Mouse (Mus musculus): ENCODE data around the gene Trmu.
A peak's percentile ranks its signal among the peaks of the same experiment; 100 is the strongest.
"Not testable (repeated sequence)": the region's sequence is repeated elsewhere in the genome, so short reads cannot be mapped to it uniquely, and the experiment has no call there.

Trmu gene

DNA sequence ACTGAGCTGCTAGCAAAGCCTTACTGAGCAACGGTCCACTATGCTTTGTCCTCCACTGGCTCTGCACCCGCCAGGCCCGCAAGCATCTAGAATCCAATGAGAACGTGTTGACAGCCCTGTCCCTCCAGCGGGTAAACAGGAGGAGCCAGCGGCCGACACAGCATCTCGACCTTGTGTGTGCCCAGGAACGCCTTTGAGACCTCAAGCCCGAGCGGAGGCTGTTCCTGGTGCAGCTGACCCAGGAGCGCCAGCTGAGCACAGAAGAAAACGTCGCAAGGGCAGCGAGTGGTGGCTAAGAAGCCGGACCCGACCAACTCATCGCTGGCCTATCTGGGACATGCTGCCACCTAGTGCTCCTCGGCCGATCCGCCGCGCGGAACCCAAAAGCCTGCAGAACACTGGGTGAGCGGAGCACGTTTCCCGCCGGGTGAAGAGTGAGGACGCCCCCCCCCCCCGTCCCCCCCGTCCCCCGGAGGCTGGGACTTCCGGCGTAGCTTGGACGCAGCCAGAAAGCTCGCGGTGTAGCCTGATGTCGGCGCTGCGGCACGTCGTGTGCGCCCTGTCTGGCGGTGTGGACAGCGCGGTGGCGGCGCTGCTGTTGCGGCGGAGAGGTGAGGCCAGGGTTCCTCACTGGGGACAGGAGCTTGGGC lies at the start of gene Trmu:
Trmu (plus strand) TSS at position 465 of the 650 bp plus-strand sequence.
- DNase-seq (ENCODE audit: low read depth, low spot score) = peak; percentile 94

DNA sequence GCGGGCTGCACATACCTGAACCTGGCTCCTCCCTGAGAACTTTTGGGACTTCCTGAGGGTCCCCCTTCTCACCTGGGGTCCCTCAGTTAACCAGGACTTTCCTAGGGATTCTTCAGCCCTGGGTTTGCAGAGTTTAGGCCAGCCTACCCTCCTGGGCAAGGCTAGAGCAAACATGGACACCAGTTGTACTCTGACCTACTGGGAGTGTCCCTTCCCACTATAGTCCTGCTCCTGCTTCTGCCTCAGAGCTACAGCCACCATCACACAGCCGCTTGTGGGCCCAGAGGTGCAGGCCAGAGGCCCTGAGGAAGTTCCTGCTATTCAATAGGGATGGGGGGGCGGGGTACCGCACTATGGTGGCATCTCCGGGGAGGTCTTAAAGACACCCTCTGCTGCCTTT lies 49.6 kb upstream of the Trmu start:
- DNase-seq (ENCODE audit: low read depth, low spot score) = no peak

DNA sequence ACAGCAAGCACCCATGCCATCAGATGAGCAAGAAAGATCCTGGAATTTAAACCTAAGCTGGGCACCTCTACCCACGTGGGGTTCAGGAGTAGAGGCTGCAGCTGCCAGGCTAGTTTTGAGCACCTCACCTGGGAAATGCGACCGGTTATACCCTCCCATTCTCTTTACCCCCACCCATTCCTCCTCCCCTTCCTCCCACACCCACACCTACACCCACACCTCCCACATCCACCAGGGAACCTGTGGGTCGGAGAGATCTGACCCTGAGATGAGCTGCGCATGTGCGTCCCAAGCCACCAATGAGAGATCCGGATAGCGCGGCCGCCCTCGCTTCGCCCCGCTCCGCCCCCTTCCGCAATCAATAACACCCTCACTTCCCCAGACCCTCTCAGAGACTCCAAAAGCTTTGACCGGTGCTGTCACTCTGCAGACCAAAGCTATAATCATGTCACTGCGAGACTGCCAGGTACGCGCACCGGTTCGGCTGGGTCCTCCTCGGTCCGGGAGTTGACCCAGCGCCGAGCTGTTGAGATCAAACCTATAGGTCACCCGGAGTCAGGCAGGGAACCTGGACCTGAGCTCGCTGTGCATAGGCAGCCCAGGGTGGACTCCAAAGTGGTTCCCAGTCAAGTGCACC lies 47.0 kb upstream of the Trmu start, which contains the start of gene Ttc38:
Ttc38 (plus strand) TSS at position 353 of the 637 bp plus-strand sequence.
- DNase-seq (ENCODE audit: low read depth, low spot score) = peak; percentile 77

- DNase-seq (ENCODE audit: low read depth, low spot score) = no peak
Measured at GRCm38 (mm10) chr15:85832599-85832998, 46.5 kb upstream of the Trmu start.

DNA sequence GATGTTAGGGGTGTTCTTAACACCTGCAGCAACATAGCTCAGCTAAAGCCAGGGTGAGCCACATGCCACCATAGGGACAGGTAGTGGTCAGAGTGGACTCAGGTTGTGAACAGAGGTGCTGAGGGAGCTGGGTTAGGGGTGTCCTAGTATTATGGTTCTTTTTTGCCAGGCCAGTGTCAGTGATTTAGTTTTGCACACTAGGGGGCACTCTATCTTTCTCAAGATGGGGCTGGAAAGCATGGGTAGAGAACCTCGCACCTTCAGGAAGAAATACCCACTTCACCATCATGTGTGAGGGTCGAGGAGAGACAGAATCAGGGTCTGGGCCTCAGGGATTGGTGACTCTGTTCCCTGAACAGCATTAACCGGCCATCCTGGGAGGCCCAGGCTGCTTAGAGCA lies 43.8 kb upstream of the Trmu start:
- DNase-seq (ENCODE audit: low read depth, low spot score) = no peak

GRCm38 (mm10) chr15:85836887-85837286 lies 42.2 kb upstream of the Trmu start:
- no peak for DNase-seq (ENCODE audit: low read depth, low spot score)

DNA sequence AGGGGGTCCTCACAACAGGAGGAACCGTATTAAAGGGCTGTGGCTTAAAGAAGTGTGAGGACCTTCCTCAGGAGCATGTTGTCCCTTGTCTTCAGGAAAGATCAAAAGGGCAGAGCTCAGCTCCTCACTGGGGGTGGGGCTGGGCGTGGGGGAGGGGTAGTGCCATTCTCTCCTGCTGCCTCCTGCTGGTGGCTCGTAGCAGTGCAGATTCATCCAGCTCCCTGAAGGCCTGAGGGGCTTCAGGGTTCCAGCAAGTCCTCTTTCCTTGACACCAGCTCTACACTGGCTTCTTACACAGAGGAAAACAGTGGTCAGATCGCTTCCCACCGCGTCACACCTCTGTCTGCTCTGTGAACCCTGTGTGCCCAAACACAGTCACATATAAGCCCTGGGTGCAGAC lies 38.1 kb upstream of the Trmu start:
- peak; percentile 43 for DNase-seq (ENCODE audit: low read depth, low spot score)

DNA sequence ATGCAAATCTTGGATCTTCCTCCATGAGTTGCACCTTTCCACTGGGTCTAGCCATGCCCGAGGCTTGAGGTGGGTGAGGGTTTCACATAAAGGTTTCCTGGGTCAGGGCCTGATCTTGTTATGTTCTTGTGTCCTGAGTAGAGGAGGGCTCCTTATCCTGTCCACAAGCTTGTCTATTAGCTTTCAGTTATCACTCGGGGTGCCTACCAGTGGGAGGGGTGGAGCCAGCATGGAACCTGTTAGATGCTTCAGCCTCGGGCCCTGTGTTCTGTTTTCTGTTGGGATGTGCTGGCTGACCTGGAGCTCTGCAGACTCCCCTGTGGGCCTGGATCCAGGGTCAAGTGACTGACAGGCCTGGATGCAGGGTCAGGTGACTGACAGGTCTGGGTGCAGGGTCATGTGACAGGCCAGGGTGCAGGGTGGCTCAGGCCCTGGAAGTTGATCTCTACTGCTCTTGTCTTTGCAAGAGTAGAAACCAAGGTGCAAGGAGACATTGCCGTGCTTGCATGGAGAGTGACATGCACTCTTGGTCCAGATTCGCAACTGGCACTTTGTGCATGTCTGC lies 37.2 kb upstream of the Trmu start:
- DNase-seq (ENCODE audit: low read depth, low spot score) = no peak

DNA sequence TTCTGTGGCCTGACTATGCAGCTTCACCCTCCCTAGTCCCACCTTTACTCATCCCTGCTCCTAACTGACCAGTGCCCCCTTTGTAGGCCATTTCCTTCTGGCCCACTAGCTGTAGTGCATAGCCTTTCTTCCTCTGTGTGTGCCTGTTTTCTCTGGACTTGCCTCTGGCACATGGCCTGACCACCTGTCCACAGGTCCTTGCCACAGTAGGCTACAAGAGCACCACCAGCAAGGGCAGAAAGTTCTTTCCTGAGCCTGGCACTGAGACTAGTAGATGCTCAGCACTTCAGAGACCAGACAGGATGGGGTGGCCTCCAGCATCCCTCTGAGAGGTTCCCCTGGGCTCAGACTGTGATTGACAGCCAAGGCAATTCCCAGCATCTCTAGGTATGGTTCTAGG lies 34.0 kb upstream of the Trmu start:
- DNase-seq (ENCODE audit: low read depth, low spot score) = no peak

- DNase-seq (ENCODE audit: low read depth, low spot score) = no peak
Measured at GRCm38 (mm10) chr15:85851656-85852392, 27.3 kb upstream of the Trmu start.

DNA sequence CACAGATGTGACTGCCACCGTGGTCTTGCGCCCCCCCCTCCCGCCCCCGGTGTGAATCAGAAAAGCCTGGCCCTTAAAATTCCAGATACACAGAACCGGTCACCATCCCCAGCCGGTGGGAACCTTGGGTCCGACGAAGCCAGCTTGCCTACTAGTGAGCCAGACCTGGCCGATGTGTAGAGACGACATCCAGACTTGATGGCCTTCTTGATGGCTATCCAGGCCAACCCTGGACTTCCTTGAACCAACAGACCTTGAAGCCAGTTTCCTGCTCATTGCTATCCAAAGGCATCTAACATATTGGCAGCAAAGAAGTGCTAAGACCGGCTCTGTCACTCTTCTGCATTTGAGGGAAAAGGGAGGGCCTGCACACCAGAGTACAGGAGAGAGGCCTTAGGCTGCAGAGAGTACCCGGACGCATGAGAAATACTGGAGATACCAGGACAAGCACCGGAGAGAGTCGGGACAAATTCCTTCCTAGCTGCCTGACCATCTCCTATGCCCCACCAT lies 20.1 kb upstream of the Trmu start:
- DNase-seq (ENCODE audit: low read depth, low spot score) = no peak

DNA sequence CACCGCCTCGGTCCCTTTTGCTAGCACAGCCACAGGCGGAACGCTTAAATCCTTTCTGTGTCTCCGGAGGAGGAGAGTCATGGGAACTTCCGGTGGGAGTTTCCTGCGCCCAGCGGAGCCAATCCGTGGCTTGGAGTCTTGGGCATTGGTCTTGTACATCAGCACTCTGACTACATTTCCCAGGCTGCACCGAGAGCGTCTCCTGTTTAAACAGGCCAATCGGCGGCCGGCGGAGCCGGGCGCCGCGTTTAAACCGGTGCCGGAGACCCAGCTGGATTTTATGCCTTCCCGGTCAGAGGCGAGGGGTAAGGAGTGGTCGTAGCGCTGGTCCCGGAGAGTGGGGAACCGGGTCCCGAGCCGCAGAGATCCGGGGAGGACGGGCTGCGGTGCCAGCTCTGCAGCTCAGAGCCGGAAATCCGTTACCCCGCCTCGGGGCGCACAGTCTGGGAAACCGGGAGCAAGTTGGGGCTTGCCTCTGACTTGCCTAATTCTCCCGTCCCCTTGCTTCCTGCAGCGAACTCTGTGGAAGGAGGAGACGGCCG lies 19.6 kb upstream of the Trmu start, which contains the start of gene Gtse1:
Gtse1 (plus strand) TSS at position 256 of the 542 bp plus-strand sequence.
- DNase-seq (ENCODE audit: low read depth, low spot score) = peak; percentile 95

DNA sequence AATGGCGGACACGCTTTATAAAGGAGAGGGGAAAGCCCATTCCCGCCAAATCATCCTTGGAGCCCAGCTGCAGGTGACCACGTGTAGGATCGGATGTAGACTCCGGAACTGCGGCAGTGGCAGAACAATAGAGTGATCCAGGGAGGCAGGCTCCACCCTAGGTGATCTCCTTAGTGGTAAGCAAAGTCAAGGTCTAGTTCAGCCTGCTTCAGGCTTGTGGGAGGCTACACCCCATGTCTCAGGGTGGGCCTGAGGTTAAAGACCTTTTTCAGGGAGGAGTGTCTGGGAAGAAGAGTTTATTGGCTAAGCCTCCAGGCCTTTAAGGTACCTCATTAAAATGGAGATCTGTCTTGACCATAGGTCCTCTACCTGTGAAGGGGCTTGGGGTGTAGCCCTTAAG lies 13.2 kb upstream of the Trmu start:
- DNase-seq (ENCODE audit: low read depth, low spot score) = not testable (repeated sequence)

DNA sequence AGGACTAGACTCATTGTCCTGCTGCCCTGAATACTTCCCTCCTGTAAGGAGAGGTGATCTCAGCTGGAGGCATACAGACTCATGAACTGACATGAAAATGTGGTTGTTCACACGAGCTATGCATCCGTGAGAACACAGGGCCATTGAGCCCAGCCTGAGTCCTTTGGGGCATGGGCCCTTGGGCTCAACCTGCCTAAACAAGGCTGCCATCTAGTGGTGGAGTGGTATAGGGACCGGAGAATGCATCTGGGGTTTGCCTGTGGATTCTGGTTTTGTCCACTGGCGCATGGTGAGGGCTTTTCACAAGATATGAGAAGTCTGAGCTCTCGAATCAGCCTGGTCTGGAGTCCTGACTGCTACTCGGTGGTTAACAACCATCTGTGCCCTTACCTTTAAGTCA lies 11.4 kb upstream of the Trmu start:
- DNase-seq (ENCODE audit: low read depth, low spot score) = peak; percentile 71

DNA sequence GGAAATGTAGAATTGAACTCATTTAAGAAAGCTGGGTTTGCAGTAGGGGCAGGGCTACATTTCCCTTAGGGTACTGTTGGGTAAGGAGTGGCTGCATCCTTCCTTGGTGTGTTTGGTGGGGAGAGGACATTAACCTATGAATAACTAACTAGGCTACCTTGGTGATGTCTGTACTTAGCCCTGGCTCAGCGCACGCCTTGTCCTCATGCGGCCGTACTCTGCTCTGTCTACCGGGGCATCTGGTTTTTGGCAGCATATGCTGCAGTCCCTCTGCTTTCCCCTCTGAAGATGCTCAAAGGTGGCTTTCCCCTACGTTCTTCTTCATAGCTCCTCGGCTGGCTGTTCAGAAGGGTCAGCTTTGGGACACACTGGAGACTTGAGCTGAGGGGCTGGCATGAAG lies 1.8 kb upstream of the Trmu start:
- DNase-seq (ENCODE audit: low read depth, low spot score) = no peak

GRCm38 (mm10) chr15:85879498-85879895 lies 385 bp downstream of the Trmu start:
- DNase-seq (ENCODE audit: low read depth, low spot score) = no peak

DNA sequence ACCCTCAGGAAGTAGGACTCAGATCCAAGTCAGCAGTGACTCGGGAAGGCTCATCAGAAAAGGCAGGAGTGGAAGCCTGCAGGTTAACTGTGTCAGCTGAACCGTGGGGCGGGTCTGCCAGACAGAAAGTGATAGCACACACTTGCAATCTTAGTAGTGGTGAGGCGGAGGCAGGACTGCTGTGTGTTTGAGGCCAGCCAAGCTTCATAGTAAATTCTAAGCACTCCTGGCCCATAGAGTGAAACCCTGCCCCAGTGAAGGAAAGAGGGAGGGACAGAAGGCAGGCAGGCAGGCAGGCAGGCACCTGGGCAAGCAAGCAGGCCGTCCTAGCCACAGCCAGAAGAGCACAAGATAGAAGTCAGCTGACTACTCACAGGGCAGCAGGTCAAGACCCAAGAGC lies 6.5 kb downstream of the Trmu start:
- no peak for DNase-seq (ENCODE audit: low read depth, low spot score)

DNA sequence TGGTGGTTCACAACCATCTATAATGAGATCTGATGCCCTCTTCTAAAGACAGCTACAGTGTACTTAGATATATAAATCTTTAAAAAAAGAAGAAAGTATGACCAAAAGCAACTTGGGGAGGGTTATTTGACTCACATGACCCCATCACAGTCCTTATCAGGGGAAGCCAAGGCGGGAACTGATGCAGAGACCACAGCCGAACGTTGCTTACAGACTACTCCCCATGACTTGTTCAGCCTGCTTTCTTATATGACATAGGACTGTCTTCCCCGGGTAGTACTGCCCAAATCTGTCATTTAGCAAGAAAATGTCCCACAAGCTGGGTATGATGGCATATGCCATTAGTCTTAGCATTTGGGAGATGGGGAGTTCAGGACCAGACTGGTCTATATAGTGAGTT lies 10.1 kb downstream of the Trmu start:
- DNase-seq (ENCODE audit: low read depth, low spot score) = no peak

DNA sequence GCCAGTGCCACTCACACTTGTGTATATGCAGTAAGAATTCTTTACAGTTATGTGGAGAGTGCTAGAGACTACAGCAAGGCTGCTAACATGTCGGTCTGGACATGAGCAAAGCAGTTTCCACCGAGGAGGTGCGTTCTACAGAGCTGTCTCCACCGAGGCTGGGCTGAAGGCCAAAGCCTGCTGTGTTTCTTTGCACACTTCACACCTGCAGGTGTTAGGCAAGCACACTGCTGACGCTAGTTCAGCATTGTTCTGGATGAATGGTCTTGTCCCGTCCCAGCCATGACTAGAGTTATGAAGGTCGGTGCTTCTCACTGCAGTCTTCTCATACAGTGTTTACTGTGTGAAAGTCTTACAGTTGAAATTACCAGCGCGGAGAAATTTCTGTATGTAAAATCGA lies 12.9 kb downstream of the Trmu start:
- no peak for DNase-seq (ENCODE audit: low read depth, low spot score)

DNA sequence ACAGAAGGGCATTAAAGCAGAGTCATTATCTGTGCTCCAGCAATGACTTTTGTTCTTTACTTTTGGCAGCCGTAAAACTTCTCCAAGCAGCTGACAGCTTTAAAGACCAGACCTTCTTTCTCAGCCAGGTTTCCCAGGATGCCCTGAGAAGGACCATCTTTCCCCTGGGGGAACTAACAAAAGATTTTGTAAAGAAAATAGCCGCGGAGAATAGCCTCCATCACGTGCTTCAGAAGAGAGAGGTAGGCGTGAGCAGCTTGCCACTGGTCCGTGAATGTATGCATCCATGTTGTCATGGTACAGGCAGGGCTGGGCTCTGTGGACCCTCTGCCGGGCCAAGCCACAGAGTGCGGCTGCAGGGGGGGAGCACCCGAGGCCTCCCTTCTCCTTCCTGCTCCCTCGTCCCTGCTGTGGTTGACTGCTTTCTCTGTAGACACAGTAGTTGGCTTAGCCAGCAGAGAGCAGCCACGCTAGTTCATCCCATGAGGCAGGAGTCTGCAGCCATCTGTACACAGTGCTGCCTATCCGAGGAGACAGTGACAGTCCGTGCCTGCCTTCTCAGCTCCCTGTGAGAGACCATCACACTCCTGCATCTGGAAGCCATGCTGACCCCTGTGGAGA lies 13.5 kb downstream of the Trmu start:
- DNase-seq (ENCODE audit: low read depth, low spot score) = peak; percentile 38

DNA sequence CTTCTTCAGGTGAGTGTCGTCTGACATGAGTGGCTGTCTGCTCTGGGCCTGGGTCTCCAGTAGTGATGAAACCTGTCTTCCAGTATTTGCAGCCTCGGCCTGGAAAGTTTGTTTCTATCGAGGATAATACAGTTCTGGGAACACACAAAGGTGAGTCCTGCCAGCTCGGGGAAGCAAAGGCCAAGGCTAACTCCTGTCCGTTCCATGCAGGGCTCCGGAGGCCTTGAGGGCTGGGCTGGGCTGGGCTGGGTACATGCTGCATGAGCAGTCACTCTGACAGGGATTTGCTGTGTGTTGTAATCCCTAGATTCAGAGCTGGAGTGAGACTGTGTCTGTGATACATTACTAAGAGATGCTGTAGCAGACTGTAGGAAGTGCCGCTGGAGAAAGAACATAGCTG lies 14.8 kb downstream of the Trmu start:
- no peak for DNase-seq (ENCODE audit: low read depth, low spot score)
